Mouse (Mus musculus) frontal cortex, adult (tissue): ENCODE measurements around the gene Atp5f1.
"Not testable (repeated sequence)": the region's sequence is repeated elsewhere in the genome, so short reads cannot be mapped to it uniquely, and the experiment has no call there.

Source experiments
- ATAC-seq: cut with Nextera tagmentation; 2 replicates; pipeline ENCODE4 v1.9.2; 2017; ENCODE audit warnings: mild to moderate bottlenecking, moderate library complexity, mixed read lengths; ENCODE audit not compliant: low TSS enrichment

Atp5f1 gene

GRCm38 (mm10) chr3:105959999-105960398 lies at the start of gene Atp5f1:
Gene Atp5f1 (minus strand): TSS chr3:105960099.
- no peak for ATAC-seq

GRCm38 (mm10) chr3:106003360-106003759 lies 43.5 kb upstream of the Atp5f1 start:
- ATAC-seq = not testable (repeated sequence)

- ATAC-seq = peak; percentile 100
Measured at GRCm38 (mm10) chr3:106001416-106002370, 41.8 kb upstream of the Atp5f1 start.

GRCm38 (mm10) chr3:106000707-106001375 lies 40.9 kb upstream of the Atp5f1 start:
- peak; percentile 23; the same call in 1 of the 2 replicates for ATAC-seq

GRCm38 (mm10) chr3:105994730-105995129 lies 34.8 kb upstream of the Atp5f1 start:
- no peak for ATAC-seq

- no peak for ATAC-seq
Measured at GRCm38 (mm10) chr3:105991653-105992283, 31.9 kb upstream of the Atp5f1 start.

GRCm38 (mm10) chr3:105989611-105990010 lies 29.7 kb upstream of the Atp5f1 start:
- ATAC-seq = not testable (repeated sequence)

GRCm38 (mm10) chr3:105974174-105974573 lies 14.3 kb upstream of the Atp5f1 start:
- no peak for ATAC-seq

- ATAC-seq = no peak
Measured at GRCm38 (mm10) chr3:105973411-105973810, 13.5 kb upstream of the Atp5f1 start, which contains the start of gene Ovgp1. Gene Ovgp1 (plus strand): TSS chr3:105973711.

GRCm38 (mm10) chr3:105971831-105972446 lies 12.0 kb upstream of the Atp5f1 start:
- no peak for ATAC-seq

GRCm38 (mm10) chr3:105960700-105961099 lies 801 bp upstream of the Atp5f1 start:
- ATAC-seq = no peak

GRCm38 (mm10) chr3:105959585-105959984 lies 314 bp downstream of the Atp5f1 start:
- ATAC-seq = peak; percentile 44

- ATAC-seq = peak; percentile 97
Measured at GRCm38 (mm10) chr3:105958974-105959580, 822 bp downstream of the Atp5f1 start, which contains the start of gene Wdr77. Gene Wdr77 (plus strand): TSS chr3:105959369.

- no peak for ATAC-seq
Measured at GRCm38 (mm10) chr3:105958204-105958603, 1.7 kb downstream of the Atp5f1 start.

- ATAC-seq = no peak
Measured at GRCm38 (mm10) chr3:105957235-105957634, 2.7 kb downstream of the Atp5f1 start.

- ATAC-seq = no peak
Measured at GRCm38 (mm10) chr3:105951348-105951747, 8.6 kb downstream of the Atp5f1 start.

GRCm38 (mm10) chr3:105936111-105936510 lies 23.8 kb downstream of the Atp5f1 start:
- no peak for ATAC-seq

- ATAC-seq = no peak
Measured at GRCm38 (mm10) chr3:105935033-105935432, 24.9 kb downstream of the Atp5f1 start.

- 0 out of 2 replicates have a peak, but pooled peaks have one; percentile 39 for ATAC-seq
Measured at GRCm38 (mm10) chr3:105933926-105934325, 26.0 kb downstream of the Atp5f1 start.

- no peak for ATAC-seq
Measured at GRCm38 (mm10) chr3:105932240-105933071, 27.4 kb downstream of the Atp5f1 start, which contains the start of gene I830077J02Rik. Gene I830077J02Rik (minus strand): TSS chr3:105932664.
